Mouse (Mus musculus) yolk sac, embryonic 10.5 days (tissue): Measurements from ENCODE around the gene Tmem74b.

Source experiments
- DNase-seq: peaks from one replicate; pipeline ENCODE4 v3.0.0-alpha.2; 2017; ENCODE audit warnings: low spot score

Gene Tmem74b

GRCm38 (mm10) chr2:151701231-151702145 lies at the start of gene Tmem74b:
Gene Tmem74b (plus strand): TSS chr2:151702008.
- DNase-seq: peak; percentile 3

DNA sequence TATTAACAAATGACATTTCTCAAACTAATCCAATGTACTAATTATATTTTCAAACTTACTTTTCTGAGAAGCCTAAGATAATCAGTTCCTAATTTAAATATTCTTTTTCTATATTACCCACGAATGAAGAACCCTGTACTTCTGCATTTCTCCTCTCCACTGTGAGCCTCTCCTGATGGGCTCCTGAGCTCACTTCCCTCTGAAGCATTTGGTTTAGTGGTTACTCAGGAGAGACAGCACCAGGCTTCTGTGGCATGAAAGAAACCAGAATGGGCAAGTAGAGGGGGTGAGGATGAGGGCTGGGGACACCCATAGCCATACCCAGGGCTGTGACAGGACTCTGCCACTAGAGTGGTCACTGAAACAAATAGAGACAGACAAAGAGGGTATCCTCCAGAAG lies 49.8 kb upstream of the Tmem74b start:
- DNase-seq: no peak

DNA sequence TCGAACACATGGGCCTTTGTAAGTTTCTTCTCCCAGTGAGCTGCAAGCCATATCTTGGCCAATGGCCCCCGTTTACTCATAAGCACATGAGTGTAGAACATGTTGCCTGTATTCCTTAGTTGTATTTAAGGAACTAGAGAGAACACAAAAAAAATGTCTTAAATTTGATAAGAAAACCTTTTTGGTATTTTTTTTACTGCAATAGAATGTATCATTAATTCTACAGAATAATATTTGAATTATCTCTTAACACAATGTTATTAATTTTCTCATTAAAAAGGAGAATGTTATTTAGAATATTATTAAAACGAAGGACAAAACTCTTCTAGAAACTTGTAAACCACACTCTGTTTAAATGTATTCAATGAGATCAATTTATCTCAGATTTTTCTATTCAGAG lies 33.4 kb upstream of the Tmem74b start, which contains the start of gene Rad21l:
Gene Rad21l (minus strand): TSS at position 101 of the 400 bp plus-strand sequence.
- no peak for DNase-seq

GRCm38 (mm10) chr2:151670026-151670967 lies 31.5 kb upstream of the Tmem74b start:
- no peak for DNase-seq

- no peak for DNase-seq
Measured at GRCm38 (mm10) chr2:151670968-151671329, 30.9 kb upstream of the Tmem74b start.

GRCm38 (mm10) chr2:151676234-151676633 lies 25.6 kb upstream of the Tmem74b start:
- DNase-seq: no peak

- DNase-seq: no peak
Measured at GRCm38 (mm10) chr2:151682357-151682756, 19.5 kb upstream of the Tmem74b start.

GRCm38 (mm10) chr2:151682976-151683375 lies 18.8 kb upstream of the Tmem74b start:
- no peak for DNase-seq

GRCm38 (mm10) chr2:151702146-151702850 lies 490 bp downstream of the Tmem74b start:
- DNase-seq: peak; percentile 52

GRCm38 (mm10) chr2:151702851-151703190 lies 1.0 kb downstream of the Tmem74b start:
- DNase-seq: no peak

GRCm38 (mm10) chr2:151712647-151713046 lies 10.8 kb downstream of the Tmem74b start:
- DNase-seq: peak; percentile 9

DNA sequence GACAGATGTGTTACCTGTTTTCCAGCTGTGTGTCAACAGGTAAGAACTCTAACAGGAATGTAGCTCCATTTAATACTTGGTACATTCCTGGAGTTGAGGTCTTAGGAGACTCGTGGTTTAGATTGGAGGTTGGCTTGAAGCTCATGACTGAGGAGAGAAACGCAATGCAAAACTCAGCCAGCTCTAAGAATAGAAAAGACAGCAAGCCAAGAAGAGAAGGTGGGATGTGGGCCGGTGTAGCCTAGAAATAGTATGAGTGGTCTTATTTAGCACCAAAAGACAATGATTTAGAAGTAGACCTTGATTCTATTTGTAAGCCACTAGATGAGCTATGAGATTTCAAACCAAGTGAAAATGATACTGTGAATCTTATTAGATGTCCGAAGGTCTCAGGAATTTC lies 13.7 kb downstream of the Tmem74b start:
- DNase-seq: no peak

DNA sequence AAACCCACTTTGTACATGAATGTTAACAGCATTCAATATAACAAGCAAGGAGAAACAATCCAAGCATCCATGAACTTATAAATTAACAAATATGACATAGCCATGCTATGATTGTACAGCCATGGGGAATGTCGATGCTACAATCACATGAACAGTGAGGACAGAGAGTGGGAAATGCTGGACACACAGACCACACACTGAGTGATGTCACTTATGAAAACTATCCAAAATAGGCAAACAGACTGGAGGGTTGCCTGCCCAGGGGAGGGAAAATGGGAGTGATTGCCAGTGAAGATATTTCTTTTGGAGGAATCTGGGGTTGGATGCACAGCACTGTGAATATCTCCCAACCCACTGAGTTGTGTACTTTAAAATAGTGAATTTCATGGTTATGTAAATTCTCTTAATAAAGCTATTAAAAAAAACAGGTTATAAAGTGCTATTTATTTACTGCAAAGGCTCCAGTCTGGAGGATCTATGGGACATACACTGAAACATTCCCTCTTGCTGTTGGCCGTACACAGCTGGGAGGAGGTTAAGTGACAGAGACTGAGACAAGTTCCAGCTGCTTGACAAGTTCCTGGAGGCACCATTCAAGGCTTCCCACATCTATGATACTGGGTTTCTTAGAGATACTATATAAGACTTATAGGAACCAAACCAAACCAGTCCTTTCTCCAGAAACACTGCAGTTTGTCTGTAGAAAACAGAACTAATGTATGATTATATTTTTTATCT lies 14.7 kb downstream of the Tmem74b start:
- no peak for DNase-seq

- no peak for DNase-seq
Measured at GRCm38 (mm10) chr2:151724094-151724493, 22.3 kb downstream of the Tmem74b start.

DNA sequence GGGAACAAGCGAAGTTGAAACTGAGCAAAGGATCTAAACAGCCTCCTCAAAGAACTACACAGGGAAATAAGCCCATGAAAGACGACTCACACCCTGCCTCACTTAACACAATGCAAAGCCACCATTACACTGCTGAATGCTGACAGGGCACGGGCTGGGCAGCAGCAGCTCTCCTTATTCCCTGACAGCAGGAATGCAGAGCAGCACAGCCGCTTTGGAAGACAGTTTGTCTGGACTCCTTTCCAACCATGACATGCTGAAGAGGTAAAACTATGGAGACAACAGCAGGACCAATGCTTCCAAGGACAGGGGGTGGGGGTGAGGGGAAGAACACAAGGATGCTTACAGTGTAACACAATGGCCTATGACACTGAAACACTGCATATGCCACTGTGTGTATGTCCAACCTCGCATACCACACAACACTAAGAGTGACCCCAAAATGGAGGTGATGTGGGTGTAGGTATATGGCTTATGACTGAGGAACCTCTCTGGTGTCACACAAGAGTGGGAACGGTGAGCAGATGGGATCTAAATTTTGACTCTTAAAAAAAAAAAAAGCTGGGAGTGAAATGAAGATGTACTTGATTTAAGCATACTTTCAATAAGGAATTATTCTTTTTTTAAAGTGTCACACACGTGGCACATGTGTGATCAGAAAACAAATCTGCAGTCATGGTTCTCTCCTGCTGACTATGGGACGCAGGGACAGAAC lies 31.5 kb downstream of the Tmem74b start:
- DNase-seq: no peak

DNA sequence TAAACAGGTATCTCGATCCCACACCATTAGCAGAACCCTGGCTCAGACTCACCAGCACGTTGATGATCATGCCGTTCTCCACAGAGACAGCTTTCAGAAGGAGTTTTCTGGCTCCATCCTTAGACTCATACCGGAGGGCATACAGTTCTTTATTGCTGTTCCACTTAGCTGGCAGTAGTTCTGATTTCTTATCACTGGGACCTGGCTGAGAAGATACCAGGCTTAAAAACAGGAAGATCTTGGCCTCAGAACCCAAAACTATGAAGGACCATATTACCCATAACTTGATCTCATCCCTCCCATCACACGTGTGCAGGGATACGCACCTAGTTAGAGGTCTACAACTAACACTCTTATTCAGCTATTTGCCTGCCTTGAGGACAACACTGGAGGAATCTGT lies 33.6 kb downstream of the Tmem74b start:
- no peak for DNase-seq

- no peak for DNase-seq
Measured at GRCm38 (mm10) chr2:151738460-151738859, 36.7 kb downstream of the Tmem74b start.

DNA sequence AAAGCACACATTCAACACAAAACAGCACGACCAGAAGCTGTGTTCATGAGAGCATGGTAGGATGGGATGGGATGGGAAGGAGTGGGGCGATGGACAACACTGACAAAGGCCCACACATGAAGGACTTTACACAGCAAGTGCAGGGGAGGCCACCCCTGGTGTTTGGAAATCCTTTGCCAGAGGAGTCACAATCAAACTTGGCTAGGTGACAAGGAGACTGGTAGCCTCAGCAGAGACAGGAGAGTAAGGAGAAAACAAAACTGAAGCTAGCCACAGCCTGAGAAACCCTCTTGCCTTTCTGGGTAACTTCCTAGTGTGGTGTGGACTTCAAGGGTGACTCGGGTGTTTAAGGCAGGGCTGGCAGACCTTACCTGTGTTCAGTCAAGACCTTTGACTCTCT lies 37.3 kb downstream of the Tmem74b start:
- no peak for DNase-seq

DNA sequence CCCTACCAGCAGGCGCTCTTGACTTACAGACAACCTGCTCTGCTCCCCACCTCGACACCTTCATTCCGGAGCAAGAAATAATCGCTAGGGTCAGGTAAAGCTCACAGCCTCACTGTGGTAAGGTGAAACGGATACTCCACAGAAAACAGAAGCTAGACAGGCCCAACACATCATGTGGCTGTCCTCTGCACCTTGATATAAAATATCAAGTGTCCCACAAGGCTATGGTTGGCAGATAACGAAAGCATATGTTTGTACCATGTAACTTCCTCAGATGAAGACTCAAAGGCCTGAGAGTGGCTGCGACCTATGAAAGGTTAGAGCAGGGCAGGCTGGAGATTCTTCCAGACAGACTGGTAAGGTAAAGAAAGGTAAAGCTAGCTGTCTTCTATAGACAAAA lies 37.7 kb downstream of the Tmem74b start:
- DNase-seq: no peak

DNA sequence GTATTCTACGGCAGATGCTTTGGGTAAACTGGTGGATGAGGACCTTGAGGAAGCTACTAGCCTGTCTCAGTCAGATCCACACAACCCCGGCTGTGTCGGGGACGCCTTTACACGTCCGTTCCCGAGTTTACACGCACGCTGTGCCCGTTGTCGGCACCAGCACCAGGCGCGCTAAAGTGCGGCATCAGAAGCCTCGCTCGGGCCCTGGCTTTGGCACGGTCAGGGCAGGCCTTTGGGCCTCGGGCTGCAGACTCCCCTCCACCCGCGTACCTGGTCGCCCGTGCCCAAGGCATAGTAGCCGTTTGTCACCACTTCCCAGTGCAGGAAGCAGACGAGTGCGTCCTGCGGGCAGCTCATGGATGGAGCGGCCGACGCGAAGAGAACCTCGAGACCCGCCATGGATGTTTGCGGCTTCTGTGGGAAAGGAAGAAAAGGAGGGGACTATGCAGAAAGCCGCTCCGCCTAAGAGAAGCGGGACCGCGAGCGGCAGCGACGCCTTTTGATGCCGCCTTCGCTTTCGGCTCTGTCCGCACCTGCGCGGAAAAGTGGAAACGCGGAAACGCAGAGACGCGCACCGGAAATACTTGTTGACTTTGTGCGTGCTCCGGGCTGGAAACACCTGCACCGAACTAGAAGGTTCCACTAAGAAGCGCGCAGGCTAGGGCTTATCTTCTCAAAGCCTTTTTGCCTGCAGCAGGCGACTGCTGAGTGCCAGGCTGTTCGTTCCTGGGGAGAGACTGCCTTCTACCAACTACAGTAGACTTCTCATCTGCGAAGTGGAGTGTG lies 39.1 kb downstream of the Tmem74b start:
- peak; percentile 82 for DNase-seq
